Mouse (Mus musculus) G1E (cell line): Measurements from ENCODE around the gene Tnfsf13.

ENCODE experiments used
- CTCF ChIP-seq: IDR thresholded peaks from 2 replicates; pipeline ENCODE4 v1.5.1; 2012; ENCODE audit warnings: low read depth, low read length, inconsistent platforms, mixed read lengths
- GATA1 ChIP-seq: IDR thresholded peaks from 2 replicates; pipeline ENCODE4 v1.6.1; 2012; ENCODE audit warnings: borderline replicate concordance, low read length, inconsistent platforms, mixed read lengths
- POLR2AphosphoS5 ChIP-seq: IDR thresholded peaks from 2 replicates; pipeline ENCODE4 v1.6.1; 2012; ENCODE audit warnings: low read depth, low read length, inconsistent platforms; ENCODE audit not compliant: insufficient replicate concordance
- TAL1 ChIP-seq: conservative IDR thresholded peaks from 2 replicates; pipeline ENCODE4 v1.6.1; 2012; ENCODE audit warnings: low read depth, low read length, inconsistent platforms, mixed read lengths

DNA sequence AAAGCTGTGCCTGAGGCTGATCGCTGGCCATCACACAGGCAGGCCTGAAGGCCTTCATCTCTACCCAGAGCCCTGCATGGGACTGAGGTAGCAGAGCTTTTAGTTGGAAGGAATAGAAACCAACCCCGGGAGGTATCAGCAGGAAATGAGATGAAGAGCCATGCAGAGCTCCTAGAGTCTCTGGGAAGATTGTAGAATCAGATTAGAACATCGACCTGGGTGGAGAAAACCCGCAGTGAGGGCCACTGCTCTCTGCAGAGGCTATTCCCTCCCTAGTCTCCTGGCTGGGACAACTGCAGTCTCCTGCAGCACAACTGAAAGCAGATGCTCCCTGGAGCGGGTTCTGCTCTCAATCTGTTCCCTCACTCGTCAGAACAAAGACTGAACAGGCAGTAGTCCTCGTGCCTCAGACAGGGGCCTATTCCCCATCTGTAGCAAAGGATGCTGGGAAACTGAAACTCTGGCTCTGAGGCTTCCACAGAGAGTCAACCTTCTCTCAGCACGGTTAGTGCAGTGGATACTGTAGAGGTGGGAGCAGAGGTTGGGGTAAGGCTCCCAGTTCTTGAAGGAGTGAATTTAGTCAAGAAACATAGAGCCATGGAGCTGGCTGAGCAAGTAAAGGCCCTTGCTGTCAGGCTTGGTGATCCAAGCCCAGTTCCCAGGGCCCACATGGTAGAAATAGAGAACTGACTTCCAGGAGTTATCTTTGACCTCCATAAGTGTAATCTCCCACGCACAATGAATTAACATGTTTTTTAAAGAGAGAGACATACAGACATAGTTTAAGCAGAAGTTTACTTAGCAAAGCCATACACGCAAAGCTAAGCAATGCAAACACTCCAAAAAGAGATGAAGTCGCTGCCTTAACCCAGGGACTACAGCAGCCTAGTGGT lies 24.2 kb upstream of the Tnfsf13 start:
- TF ChIP-seq CTCF (no peak), POLR2AphosphoS5 (no peak), TAL1 (no peak), GATA1 (no peak)
